Mouse (Mus musculus): Measurements from ENCODE around the gene Lsmem1. TPM values are rescaled to one million over a fixed set of nuclear protein-coding genes. Genes with fewer than 3 reads are reported as not detected.

Lsmem1 gene
- polyA plus RNA-seq, 1 experiment from 2014 or later: 0.10 TPM

- Histone ChIP-seq H3K36me3 (peaks cover 82% of the 10 kb centered on the region), H3K9me3 (replicated peaks) (no peaks in the 10 kb centered on the region)
Measured at GRCm38 (mm10) chr12:40209049-40209448, 9.8 kb upstream of the Lsmem1 start.

GRCm38 (mm10) chr12:40207909-40208308, 8.6 kb upstream of the Lsmem1 start:
- no peak for ATAC-seq (ENCODE audit: low read depth)
- 85% methylated on average over 4 of the region's 4 CpGs for WGBS (ENCODE audit: insufficient replicate concordance)
- no peak for DNase-seq

More at GRCm38 (mm10) chr12:40209049-40209448, 9.8 kb upstream of the Lsmem1 start:
- Histone ChIP-seq H3K4me2 (no peak overlapping the region), H3K4me3 (replicated peaks) (no peak overlapping the region), H3K27ac (no peak overlapping the region), H3K4me1 (replicated peaks) (no peaks in the 10 kb centered on the region), H3K27me3 (no peaks in the 10 kb centered on the region), H3K9ac (no peak overlapping the region)
- no peak for ATAC-seq (ENCODE audit: low read depth)
- no peak for DNase-seq
- 76% methylated on average over 3 of the region's 3 CpGs for WGBS (ENCODE audit: insufficient replicate concordance)

GRCm38 (mm10) chr12:40202161-40203035, 3.1 kb upstream of the Lsmem1 start:
- H3K4me3 ChIP-seq (replicated peaks): no peak overlapping the region
- no peaks in the 10 kb centered on the region for H3K4me1 ChIP-seq (replicated peaks)
- no peaks in the 10 kb centered on the region for H3K9me3 ChIP-seq (replicated peaks)
- ATAC-seq (ENCODE audit: low read depth) (no peak), DNase-seq (no peak)
- 87% methylated on average over 7 of the region's 7 CpGs for WGBS (ENCODE audit: insufficient replicate concordance)
- no peaks in the 10 kb centered on the region for H3K27me3 ChIP-seq
- no peak overlapping the region for H3K27ac ChIP-seq
- peaks cover 57% of the 10 kb centered on the region for H3K36me3 ChIP-seq
- H3K9ac ChIP-seq: no peak overlapping the region
- H3K4me2 ChIP-seq: no peak overlapping the region

More at GRCm38 (mm10) chr12:40207909-40208308, 8.6 kb upstream of the Lsmem1 start:
- Histone ChIP-seq H3K4me2 (no peak overlapping the region), H3K27me3 (no peaks in the 10 kb centered on the region), H3K4me1 (replicated peaks) (no peaks in the 10 kb centered on the region), H3K4me3 (replicated peaks) (no peak overlapping the region), H3K27ac (no peak overlapping the region), H3K9me3 (replicated peaks) (no peaks in the 10 kb centered on the region), H3K9ac (no peak overlapping the region), H3K36me3 (peaks cover 79% of the 10 kb centered on the region)

- no peak overlapping the region for H3K27ac ChIP-seq
- no peak overlapping the region for H3K4me2 ChIP-seq
- H3K4me3 ChIP-seq (replicated peaks): no peak overlapping the region
- H3K27me3 ChIP-seq: no peaks in the 10 kb centered on the region
- H3K4me1 ChIP-seq (replicated peaks): no peaks in the 10 kb centered on the region
- 81% methylated on average over 6 of the region's 6 CpGs for WGBS (ENCODE audit: insufficient replicate concordance)
- no peak overlapping the region for H3K9ac ChIP-seq
- ATAC-seq (ENCODE audit: low read depth) (no peak), DNase-seq (no peak)
- H3K9me3 ChIP-seq (replicated peaks): no peaks in the 10 kb centered on the region
- peaks cover 42% of the 10 kb centered on the region for H3K36me3 ChIP-seq
Measured at GRCm38 (mm10) chr12:40200484-40201235, 1.4 kb upstream of the Lsmem1 start.

GRCm38 (mm10) chr12:40199795-40200402, 609 bp upstream of the Lsmem1 start:
- no peak overlapping the region for H3K9ac ChIP-seq
- no peaks in the 10 kb centered on the region for H3K27me3 ChIP-seq
- H3K4me2 ChIP-seq: no peak overlapping the region
- H3K4me3 ChIP-seq (replicated peaks): no peak overlapping the region
- WGBS (ENCODE audit: insufficient replicate concordance): 39% methylated on average over 7 of the region's 7 CpGs
- no peaks in the 10 kb centered on the region for H3K4me1 ChIP-seq (replicated peaks)
- ATAC-seq (ENCODE audit: low read depth) (no peak), DNase-seq (peak; percentile 21)
- H3K36me3 ChIP-seq: peaks cover 34% of the 10 kb centered on the region
- H3K27ac ChIP-seq: no peak overlapping the region
- no peaks in the 10 kb centered on the region for H3K9me3 ChIP-seq (replicated peaks)

GRCm38 (mm10) chr12:40198427-40198826, 863 bp downstream of the Lsmem1 start:
- WGBS (ENCODE audit: insufficient replicate concordance): 75% methylated on average over 9 of the region's 9 CpGs
- H3K27me3 ChIP-seq: no peaks in the 10 kb centered on the region

GRCm38 (mm10) chr12:40198019-40198418, 1.3 kb downstream of the Lsmem1 start:
- no peaks in the 10 kb centered on the region for H3K4me1 ChIP-seq (replicated peaks)
- no peak for DNase-seq
- no peak overlapping the region for H3K4me3 ChIP-seq (replicated peaks)
- H3K27me3 ChIP-seq: no peaks in the 10 kb centered on the region
- H3K27ac ChIP-seq: no peak overlapping the region
- H3K9me3 ChIP-seq (replicated peaks): no peaks in the 10 kb centered on the region
- 73% methylated on average over 5 of the region's 5 CpGs for WGBS (ENCODE audit: insufficient replicate concordance)
- ATAC-seq (ENCODE audit: low read depth): no peak
- no peak overlapping the region for H3K9ac ChIP-seq
- no peak overlapping the region for H3K4me2 ChIP-seq
- H3K36me3 ChIP-seq: peaks cover 19% of the 10 kb centered on the region

More at GRCm38 (mm10) chr12:40198427-40198826, 863 bp downstream of the Lsmem1 start:
- Histone ChIP-seq H3K9ac (no peak overlapping the region), H3K4me3 (replicated peaks) (no peak overlapping the region), H3K9me3 (replicated peaks) (no peaks in the 10 kb centered on the region), H3K27ac (no peak overlapping the region), H3K36me3 (peaks cover 19% of the 10 kb centered on the region), H3K4me2 (no peak overlapping the region), H3K4me1 (replicated peaks) (no peaks in the 10 kb centered on the region)
- ATAC-seq (ENCODE audit: low read depth): no peak
- no peak for DNase-seq

- Histone ChIP-seq H3K27ac (no peak overlapping the region), H3K9ac (no peak overlapping the region), H3K4me3 (replicated peaks) (no peak overlapping the region), H3K27me3 (no peaks in the 10 kb centered on the region), H3K36me3 (peaks cover 14% of the 10 kb centered on the region), H3K4me1 (replicated peaks) (no peaks in the 10 kb centered on the region), H3K4me2 (no peak overlapping the region), H3K9me3 (replicated peaks) (no peaks in the 10 kb centered on the region)
- ATAC-seq (ENCODE audit: low read depth) (no peak), DNase-seq (no peak)
Measured at GRCm38 (mm10) chr12:40197511-40197910, 1.8 kb downstream of the Lsmem1 start.

GRCm38 (mm10) chr12:40185474-40185873, 13.8 kb downstream of the Lsmem1 start:
- ATAC-seq (ENCODE audit: low read depth): no peak
- WGBS (ENCODE audit: insufficient replicate concordance): 40% methylated on average over 3 of the region's 3 CpGs
- Histone ChIP-seq H3K4me2 (no peak overlapping the region), H3K27me3 (no peaks in the 10 kb centered on the region), H3K27ac (no peak overlapping the region), H3K4me1 (replicated peaks) (no peaks in the 10 kb centered on the region), H3K9me3 (replicated peaks) (peaks cover 4% of the 10 kb centered on the region; the same call in 1 of the 2 replicates), H3K4me3 (replicated peaks) (no peak overlapping the region), H3K9ac (no peak overlapping the region), H3K36me3 (no peaks in the 10 kb centered on the region)
- no peak for DNase-seq

- no peak overlapping the region for H3K27ac ChIP-seq
- ATAC-seq (ENCODE audit: low read depth): no peak
- whole genome bisulfite sequencing (ENCODE audit: insufficient replicate concordance): 42% methylated on average over 6 of the region's 6 CpGs
- no peaks in the 10 kb centered on the region for H3K36me3 ChIP-seq
- no peaks in the 10 kb centered on the region for H3K27me3 ChIP-seq
- no peak for DNase-seq
- H3K9ac ChIP-seq: no peak overlapping the region
- no peak overlapping the region for H3K4me2 ChIP-seq
- H3K4me1 ChIP-seq (replicated peaks): no peaks in the 10 kb centered on the region
- H3K9me3 ChIP-seq (replicated peaks): peaks cover 7% of the 10 kb centered on the region; the same call in 1 of the 2 replicates
- no peak overlapping the region for H3K4me3 ChIP-seq (replicated peaks)
Measured at GRCm38 (mm10) chr12:40177089-40177488, 22.2 kb downstream of the Lsmem1 start.

GRCm38 (mm10) chr12:40176158-40176557, 23.1 kb downstream of the Lsmem1 start:
- ATAC-seq (ENCODE audit: low read depth): no peak
- WGBS (ENCODE audit: insufficient replicate concordance): 39% methylated on average over 2 of the region's 2 CpGs
- no peak overlapping the region for H3K9ac ChIP-seq

More at GRCm38 (mm10) chr12:40176158-40176557, 23.1 kb downstream of the Lsmem1 start:
- no peaks in the 10 kb centered on the region for H3K27me3 ChIP-seq
- no peak overlapping the region for H3K4me3 ChIP-seq (replicated peaks)
- H3K4me1 ChIP-seq (replicated peaks): no peaks in the 10 kb centered on the region
- no peak overlapping the region for H3K27ac ChIP-seq
- no peak for DNase-seq
- H3K4me2 ChIP-seq: no peak overlapping the region
- H3K36me3 ChIP-seq: no peaks in the 10 kb centered on the region
- peaks cover 6% of the 10 kb centered on the region; the same call in 1 of the 2 replicates for H3K9me3 ChIP-seq (replicated peaks)

All from liver, embryonic 13.5 days (tissue).